Mouse (Mus musculus) forebrain, embryonic 14.5 days (tissue): ENCODE measurements around the gene Chn2. TPM values are rescaled to one million over a fixed set of nuclear protein-coding genes. Genes with fewer than 3 reads are reported as not detected.

Experiments
- ATAC-seq: fragments of 200-750 bp; cut with Nextera tagmentation; 2 replicates; pipeline ENCODE4 v1.8.0; 2017; ENCODE audit warnings: mild to moderate bottlenecking, moderate library complexity
- DNase-seq: peaks from one replicate; pipeline ENCODE4 v3.0.0-alpha.2; 2015; ENCODE audit warnings: low spot score
- H3K27ac ChIP-seq: fragments of 300-500 bp; sonication (generic); 2 replicates; pipeline ENCODE4 v1.5.1; 2014; ENCODE audit warnings: low read depth, mild to moderate bottlenecking, control low read depth, low read length, moderate library complexity
- H3K27me3 ChIP-seq: fragments of 300-500 bp; sonication (generic); replicated peaks from 2 replicates; pipeline ENCODE4 v1.6.1; 2014; ENCODE audit warnings: low read length, control low read depth, mixed read lengths; ENCODE audit not compliant: control insufficient read depth, insufficient read depth
- H3K36me3 ChIP-seq: fragments of 300-500 bp; sonication (generic); 2 replicates; pipeline ENCODE4 v1.6.1; 2014; ENCODE audit warnings: low read length, control low read depth; ENCODE audit not compliant: control insufficient read depth, insufficient read depth
- H3K4me1 ChIP-seq: fragments of 300-500 bp; sonication (generic); 2 replicates; pipeline ENCODE4 v1.6.1; 2014; ENCODE audit warnings: antibody characterized with exemption, low read length, control low read depth; ENCODE audit not compliant: control insufficient read depth, insufficient read depth
- H3K4me2 ChIP-seq: fragments of 300-500 bp; sonication (generic); 2 replicates; pipeline ENCODE4 v1.6.1; 2014; ENCODE audit warnings: mild to moderate bottlenecking, control low read depth, low read length
- H3K4me3 ChIP-seq: fragments of 300-500 bp; sonication (generic); 2 replicates; pipeline ENCODE4 v1.5.1; 2014; ENCODE audit warnings: low read depth, low read length, control low read depth
- H3K9ac ChIP-seq: fragments of 300-500 bp; sonication (generic); 2 replicates; pipeline ENCODE4 v1.6.1; 2014; ENCODE audit warnings: mild to moderate bottlenecking, low read length, control low read depth, moderate library complexity
- H3K9me3 ChIP-seq: fragments of 300-500 bp; sonication (generic); replicated peaks from 2 replicates; pipeline ENCODE4 v1.6.1; 2016; ENCODE audit warnings: low read length, control low read depth, mixed read lengths; ENCODE audit not compliant: control insufficient read depth
- WGBS: fragments of 180-500 bp; shearing (Covaris S2); extraction: QIAGEN DNeasy Blood & Tissue Kit; methylation state at CpG from one replicate; pipeline ENCODE4 v1.1.7; 2014; 5-methylcytosine and 5-hydroxymethylcytosine counted together
- polyA plus RNA-seq: library from polyadenylated mRNA; unstranded; fragments of >200 nt; fragmentation: Nextera tagmentation; extraction: Ambion mirVana; gene quantifications from 2 replicates; pipeline ENCODE4 v1.2.1, GENCODE M21; 2014

Chn2 gene
- polyA plus RNA-seq, 1 experiment from 2014 or later: 45.9 TPM

- DNase-seq: peak; percentile 78
- Histone ChIP-seq H3K9me3 (no peaks in the 10 kb centered on the region), H3K27me3 (peaks cover 23% of the 10 kb centered on the region; the same call in 1 of the 2 replicates), H3K4me1 (peaks cover 27% of the 10 kb centered on the region), H3K36me3 (no peaks in the 10 kb centered on the region), H3K9ac (peak overlapping the region; percentile 60), H3K4me2 (peak overlapping the region; percentile 91), H3K27ac (no peak overlapping the region), H3K4me3 (peak overlapping the region; percentile 46)
- under 1% methylated on average over 52 of the region's 53 CpGs for WGBS
- ATAC-seq: peak; percentile 74
These were observed 287.6 kb downstream of the Chn2 start for GRCm38 (mm10) chr6:54326671-54327625.

GRCm38 (mm10) chr6:54327626-54328003, 288.3 kb downstream of the Chn2 start:
- H3K27me3 ChIP-seq: peaks cover 23% of the 10 kb centered on the region; the same call in 1 of the 2 replicates
- no peak overlapping the region for H3K27ac ChIP-seq
- H3K9ac ChIP-seq: peak overlapping the region; percentile 60
- peak; percentile 47 for DNase-seq
- no peak for ATAC-seq
- peak overlapping the region; percentile 91 for H3K4me2 ChIP-seq
- under 1% methylated on average over 28 of the region's 28 CpGs for WGBS
- H3K9me3 ChIP-seq: no peaks in the 10 kb centered on the region
- H3K36me3 ChIP-seq: no peaks in the 10 kb centered on the region
- H3K4me3 ChIP-seq: peak overlapping the region; percentile 46
- peaks cover 32% of the 10 kb centered on the region for H3K4me1 ChIP-seq

GRCm38 (mm10) chr6:54328783-54329182, 289.4 kb downstream of the Chn2 start:
- ATAC-seq (no peak), DNase-seq (no peak)
- no peak overlapping the region for H3K4me3 ChIP-seq
- peaks cover 40% of the 10 kb centered on the region for H3K4me1 ChIP-seq
- H3K9ac ChIP-seq: no peak overlapping the region
- 94% methylated on average over 5 of the region's 5 CpGs for WGBS
- no peaks in the 10 kb centered on the region for H3K36me3 ChIP-seq
- no peak overlapping the region for H3K27ac ChIP-seq
- peaks cover 23% of the 10 kb centered on the region; the same call in 1 of the 2 replicates for H3K27me3 ChIP-seq
- peak overlapping the region; percentile 91; the same call in 1 of the 2 replicates for H3K4me2 ChIP-seq
- no peaks in the 10 kb centered on the region for H3K9me3 ChIP-seq

GRCm38 (mm10) chr6:54329598-54329997, 290.2 kb downstream of the Chn2 start:
- Histone ChIP-seq H3K36me3 (no peaks in the 10 kb centered on the region), H3K27me3 (peaks cover 23% of the 10 kb centered on the region; the same call in 1 of the 2 replicates), H3K4me2 (no peak overlapping the region), H3K27ac (no peak overlapping the region), H3K9ac (no peak overlapping the region), H3K4me1 (peaks cover 40% of the 10 kb centered on the region), H3K9me3 (no peaks in the 10 kb centered on the region), H3K4me3 (no peak overlapping the region)
- DNase-seq: no peak
- no peak for ATAC-seq
- 87% methylated on average over 3 of the region's 3 CpGs for WGBS

GRCm38 (mm10) chr6:54330166-54330565, 290.8 kb downstream of the Chn2 start:
- no peak for DNase-seq
- Histone ChIP-seq H3K27ac (no peak overlapping the region), H3K4me3 (no peak overlapping the region), H3K9ac (no peak overlapping the region), H3K36me3 (no peaks in the 10 kb centered on the region), H3K9me3 (no peaks in the 10 kb centered on the region), H3K4me2 (no peak overlapping the region; the same call in 1 of the 2 replicates), H3K27me3 (peaks cover 23% of the 10 kb centered on the region; the same call in 1 of the 2 replicates), H3K4me1 (peaks cover 40% of the 10 kb centered on the region)
- 33% methylated on average over 10 of the region's 10 CpGs for WGBS
- no peak for ATAC-seq

GRCm38 (mm10) chr6:54331765-54332164, 292.4 kb downstream of the Chn2 start:
- peaks cover 14% of the 10 kb centered on the region; the same call in 1 of the 2 replicates for H3K27me3 ChIP-seq
- no peak overlapping the region for H3K4me2 ChIP-seq
- no peak overlapping the region for H3K27ac ChIP-seq
- no peak overlapping the region for H3K4me3 ChIP-seq
- H3K36me3 ChIP-seq: no peaks in the 10 kb centered on the region
- H3K4me1 ChIP-seq: peaks cover 36% of the 10 kb centered on the region
- DNase-seq (peak; percentile 94), ATAC-seq (peak; percentile 93)
- no peak overlapping the region for H3K9ac ChIP-seq
- no peaks in the 10 kb centered on the region for H3K9me3 ChIP-seq
- WGBS: 5% methylated on average over 10 of the region's 10 CpGs

GRCm38 (mm10) chr6:54332203-54332602, 292.8 kb downstream of the Chn2 start:
- Histone ChIP-seq H3K4me3 (no peak overlapping the region), H3K9me3 (no peaks in the 10 kb centered on the region), H3K9ac (peak overlapping the region; percentile 32; the same call in 1 of the 2 replicates), H3K36me3 (no peaks in the 10 kb centered on the region), H3K4me1 (peaks cover 33% of the 10 kb centered on the region), H3K27me3 (peaks cover 11% of the 10 kb centered on the region; the same call in 1 of the 2 replicates), H3K27ac (peak overlapping the region; percentile 9; the same call in 1 of the 2 replicates), H3K4me2 (no peak overlapping the region)
- DNase-seq (peak; percentile 67), ATAC-seq (peak; percentile 63)
- WGBS: 7% methylated on average over 8 of the region's 8 CpGs

- 53% methylated on average over 11 of the region's 11 CpGs for WGBS
- Histone ChIP-seq H3K27me3 (0 out of 2 replicates have a peak, but pooled peaks cover 6% of the 10 kb centered on the region), H3K4me2 (no peak overlapping the region), H3K9ac (no peak overlapping the region), H3K4me3 (no peak overlapping the region), H3K4me1 (peaks cover 24% of the 10 kb centered on the region), H3K27ac (no peak overlapping the region), H3K36me3 (no peaks in the 10 kb centered on the region), H3K9me3 (no peaks in the 10 kb centered on the region)
- DNase-seq: no peak
- ATAC-seq: no peak
These were observed 293.8 kb downstream of the Chn2 start for GRCm38 (mm10) chr6:54333116-54333651.
